ENCODE assay signal across 8 mouse cellular contexts in the genomic region with DNA sequence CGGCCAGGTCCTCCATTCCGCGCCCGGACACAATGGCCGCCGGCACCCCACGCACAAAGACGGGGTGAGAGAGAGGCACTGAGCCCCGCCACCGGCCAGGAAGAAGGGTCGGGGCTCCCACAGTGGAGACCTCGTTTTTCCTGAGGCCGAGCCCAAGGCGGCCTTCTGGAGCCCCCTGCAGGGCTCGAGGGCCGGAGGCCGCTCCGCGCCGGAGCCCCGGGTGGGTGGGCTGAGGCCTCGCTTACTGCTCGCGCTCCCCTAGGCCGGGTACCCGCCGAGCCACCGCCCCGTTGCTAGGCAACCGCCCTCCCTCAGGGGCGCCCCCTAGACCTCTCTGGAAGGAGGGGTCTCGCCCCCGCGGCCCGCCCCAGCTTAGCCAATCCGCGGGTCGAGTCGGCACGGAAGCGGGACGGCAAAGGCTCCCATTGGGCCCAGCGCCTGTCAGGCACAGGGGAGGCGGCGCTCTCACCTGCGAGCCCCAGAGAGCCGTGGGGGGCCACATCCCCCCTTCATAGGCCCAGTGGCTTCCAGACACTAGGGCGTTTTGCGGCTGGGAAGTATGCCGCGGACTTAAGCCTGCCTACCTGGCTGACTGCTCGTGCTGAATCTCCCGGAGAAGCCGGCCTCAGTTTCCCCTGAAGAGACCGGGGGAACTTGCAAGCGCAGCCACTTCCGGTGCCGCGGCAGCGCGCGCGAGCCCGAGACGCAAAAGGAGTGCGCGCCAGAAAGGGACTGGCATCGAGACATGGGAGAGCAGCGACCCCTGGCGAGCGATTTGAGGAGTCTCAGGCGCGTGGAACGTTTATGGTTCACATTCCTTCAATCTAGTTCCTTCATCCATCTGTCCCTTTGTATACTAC. TPM values are rescaled to one million over a fixed set of nuclear protein-coding genes. Genes with fewer than 3 reads are reported as not detected.
DNase-seq lines count a peak whose midpoint lies in the region; ATAC-seq and TF ChIP-seq lines count a peak whose summit lies in the region.

A gene (minus strand): TSS at position 710 of the 860 bp plus-strand sequence.

- peak; percentile 94 for DNase-seq in 416B (ENCODE audit: low read depth)
- DNase-seq in heart, adult 9 months (ENCODE audit: low spot score in 2 of 2) = peak; percentile 98 to 99
- peak; percentile 87 to 95 for DNase-seq in monocyte, adult 2 months (ENCODE audit: low read depth in 1 of 2, low spot score in 2 of 2)
- peak; percentile 97 for DNase-seq in spleen, postnatal 36 days (ENCODE audit: low spot score in 2 of 2)

- no peaks in the 10 kb centered on the region for H3K27me3 ChIP-seq in embryonic facial prominence, embryonic 15.5 days
- H3K27me3 ChIP-seq in kidney, embryonic 14.5 days (ENCODE audit: control insufficient read depth, insufficient read depth, low read length) = no peaks in the 10 kb centered on the region
- H3K27me3 ChIP-seq in limb, embryonic 15.5 days = no peaks in the 10 kb centered on the region

- H3K9me3 ChIP-seq in embryonic facial prominence, embryonic 15.5 days (replicated peaks) = no peaks in the 10 kb centered on the region
- H3K9me3 ChIP-seq in kidney, embryonic 14.5 days (ENCODE audit: control insufficient read depth, low read length) = no peaks in the 10 kb centered on the region
- H3K9me3 ChIP-seq in limb, embryonic 15.5 days = no peaks in the 10 kb centered on the region

- 1% methylated on average over 74 of the region's 74 CpGs for WGBS in bone marrow, adult 2 months
- WGBS in embryonic facial prominence, embryonic 15.5 days = under 1% methylated on average over 73 of the region's 74 CpGs
- WGBS in kidney, embryonic 14.5 days = under 1% methylated on average over 73 of the region's 74 CpGs
- WGBS in limb, embryonic 15.5 days = under 1% methylated on average over 74 of the region's 74 CpGs

- H3K4me2 ChIP-seq in embryonic facial prominence, embryonic 15.5 days (replicated peaks) = peak within 1 kb of the TSS; percentile 75
- H3K4me2 ChIP-seq in kidney, embryonic 14.5 days (replicated peaks; ENCODE audit: low read depth, low read length) = peak within 1 kb of the TSS; percentile 85
- H3K4me2 ChIP-seq in limb, embryonic 15.5 days = peak within 1 kb of the TSS; percentile 70

- peak within 1 kb of the TSS; percentile 87 for H3K9ac ChIP-seq in embryonic facial prominence, embryonic 15.5 days
- H3K9ac ChIP-seq in kidney, embryonic 14.5 days (ENCODE audit: low read depth, low read length) = peak within 1 kb of the TSS; percentile 80
- H3K9ac ChIP-seq in limb, embryonic 15.5 days = peak within 1 kb of the TSS; percentile 82

- peak; percentile 50; the same call in 1 of the 2 replicates for TF ChIP-seq POLR2A in bone marrow, adult 2 months (IDR thresholded peaks at IDR 0.05; ENCODE audit: borderline replicate concordance, control insufficient read depth, low read depth, low read length)

- ATAC-seq in embryonic facial prominence, embryonic 15.5 days (ENCODE audit: insufficient number of reproducible peaks, low FRiP score, low TSS enrichment, low read depth) = peak; percentile 97
- peak; percentile 96 for ATAC-seq in kidney, embryonic 14.5 days (ENCODE audit: low FRiP score, low TSS enrichment)
- ATAC-seq in limb, embryonic 15.5 days (ENCODE audit: insufficient number of reproducible peaks, low FRiP score, low TSS enrichment, low read depth) = peak; percentile 98

- peak within 1 kb of the TSS; percentile 99 for H3K4me3 ChIP-seq in bone marrow, adult 2 months (replicated peaks; ENCODE audit: control insufficient read depth, low read depth, low read length)
- peak within 1 kb of the TSS; percentile 82 for H3K4me3 ChIP-seq in embryonic facial prominence, embryonic 15.5 days (replicated peaks)
- peak within 1 kb of the TSS; percentile 57 for H3K4me3 ChIP-seq in kidney, embryonic 14.5 days (ENCODE audit: low read length)
- H3K4me3 ChIP-seq in limb, embryonic 15.5 days = peak within 1 kb of the TSS; percentile 76

- H3K27ac ChIP-seq in bone marrow, adult 2 months (ENCODE audit: control insufficient read depth, insufficient read depth, low read depth, low read length, poor library complexity) = peak within 1 kb of the TSS; percentile 96
- peak within 1 kb of the TSS; percentile 99 for H3K27ac ChIP-seq in embryonic facial prominence, embryonic 15.5 days (replicated peaks)
- H3K27ac ChIP-seq in kidney, embryonic 14.5 days (ENCODE audit: low read depth, low read length) = peak within 1 kb of the TSS; percentile 95
- H3K27ac ChIP-seq in limb, embryonic 15.5 days = peak within 1 kb of the TSS; percentile 98

- H3K4me1 ChIP-seq in bone marrow, adult 2 months (ENCODE audit: control insufficient read depth, insufficient read depth, low read length) = peaks cover 2% of the 10 kb centered on the region; the same call in 1 of the 2 replicates
- H3K4me1 ChIP-seq in embryonic facial prominence, embryonic 15.5 days = peaks cover 35% of the 10 kb centered on the region
- H3K4me1 ChIP-seq in kidney, embryonic 14.5 days (ENCODE audit: control insufficient read depth, insufficient read depth, low read length) = peaks cover 32% of the 10 kb centered on the region
- peaks cover 32% of the 10 kb centered on the region for H3K4me1 ChIP-seq in limb, embryonic 15.5 days

- H3K36me3 ChIP-seq in embryonic facial prominence, embryonic 15.5 days = no peaks in the 10 kb centered on the region
- peaks cover 12% of the 10 kb centered on the region for H3K36me3 ChIP-seq in kidney, embryonic 14.5 days (ENCODE audit: control insufficient read depth, insufficient read depth, low read length)
- H3K36me3 ChIP-seq in limb, embryonic 15.5 days = no peaks in the 10 kb centered on the region

- peak; percentile 99 for TF ChIP-seq CTCF in bone marrow, adult 2 months (IDR thresholded peaks at IDR 0.05; ENCODE audit: control insufficient read depth, insufficient read depth, low read length)

RNA-seq across cellular contexts. Expression of the gene that starts here (rescaled TPM):
- 97.4 and 124 TPM in 2 replicates for polyA plus RNA-seq in bone marrow, adult 2 months (2011; ENCODE audit: insufficient read depth, insufficient read length, low replicate concordance, missing spikeins)
- 99.1 and 99.7 TPM in 2 replicates for polyA plus RNA-seq in embryonic facial prominence, embryonic 15.5 days (2015; fragmentation: Nextera tagmentation; extraction: Ambion mirVana)
- polyA plus RNA-seq in kidney, embryonic 14.5 days (2014; fragmentation: Nextera tagmentation; extraction: Ambion mirVana) = 66.9 and 96.1 TPM in 2 replicates
- polyA plus RNA-seq in limb, embryonic 15.5 days (2015; fragmentation: Nextera tagmentation; extraction: Ambion mirVana) = 96.2 and 96.7 TPM in 2 replicates

Comparison
In these comparisons a context has a peak if more than half of its experiments do, and no peak if none do; other contexts are left out.
1. Peak in every context shown above with its lines: DNase-seq, ATAC-seq, H3K4me3 ChIP-seq and H3K27ac ChIP-seq.